Mouse (Mus musculus) skeletal muscle tissue, adult 2 months (tissue): ENCODE data around the gene Cdh4.

Source experiments
- DNase-seq: peaks from one replicate; pipeline ENCODE4 v3.0.0-alpha.2; 2012; ENCODE audit warnings: low read depth, low spot score

Cdh4 gene

DNA sequence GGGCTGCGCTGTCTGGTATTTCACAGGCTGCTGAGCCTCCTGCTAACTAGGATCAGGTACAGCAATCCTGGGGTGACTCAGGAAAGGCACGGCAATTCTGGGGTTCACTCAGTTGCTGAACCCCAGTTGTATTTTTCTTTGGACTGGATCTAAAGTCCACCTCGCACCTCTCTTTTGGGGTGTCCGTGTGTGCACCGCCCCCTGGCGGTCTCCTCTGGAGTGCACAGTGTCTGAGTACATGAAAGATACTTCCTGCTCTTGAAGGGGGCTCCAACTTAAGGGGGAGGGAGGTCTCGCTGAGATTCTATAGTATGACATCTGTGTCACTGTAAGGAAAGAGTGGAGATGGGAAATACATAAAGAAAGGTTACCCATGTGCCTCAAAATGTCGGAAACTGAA, 286.8 kb downstream of the Cdh4 start:
- DNase-seq, result no peak

DNA sequence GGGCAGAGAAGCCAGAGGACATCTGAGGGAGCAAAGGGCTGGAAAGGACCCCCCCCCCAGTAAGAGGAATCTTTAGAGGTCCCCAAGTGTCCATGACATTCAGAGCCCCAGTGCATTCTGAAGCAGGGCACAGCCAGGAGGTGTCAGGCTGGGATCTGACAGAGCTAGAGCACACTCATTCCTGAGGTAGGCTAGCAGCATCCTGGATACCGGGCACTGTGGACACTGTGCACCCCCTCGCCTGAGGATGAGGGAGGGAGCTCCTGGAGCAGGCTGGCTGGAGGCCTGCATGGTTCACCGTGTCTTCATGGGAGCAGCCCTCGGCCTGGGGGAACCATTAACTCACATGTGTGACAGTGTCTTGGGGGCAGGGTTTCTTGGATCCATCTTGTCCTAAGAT, 287.6 kb downstream of the Cdh4 start:
- no peak for DNase-seq

DNA sequence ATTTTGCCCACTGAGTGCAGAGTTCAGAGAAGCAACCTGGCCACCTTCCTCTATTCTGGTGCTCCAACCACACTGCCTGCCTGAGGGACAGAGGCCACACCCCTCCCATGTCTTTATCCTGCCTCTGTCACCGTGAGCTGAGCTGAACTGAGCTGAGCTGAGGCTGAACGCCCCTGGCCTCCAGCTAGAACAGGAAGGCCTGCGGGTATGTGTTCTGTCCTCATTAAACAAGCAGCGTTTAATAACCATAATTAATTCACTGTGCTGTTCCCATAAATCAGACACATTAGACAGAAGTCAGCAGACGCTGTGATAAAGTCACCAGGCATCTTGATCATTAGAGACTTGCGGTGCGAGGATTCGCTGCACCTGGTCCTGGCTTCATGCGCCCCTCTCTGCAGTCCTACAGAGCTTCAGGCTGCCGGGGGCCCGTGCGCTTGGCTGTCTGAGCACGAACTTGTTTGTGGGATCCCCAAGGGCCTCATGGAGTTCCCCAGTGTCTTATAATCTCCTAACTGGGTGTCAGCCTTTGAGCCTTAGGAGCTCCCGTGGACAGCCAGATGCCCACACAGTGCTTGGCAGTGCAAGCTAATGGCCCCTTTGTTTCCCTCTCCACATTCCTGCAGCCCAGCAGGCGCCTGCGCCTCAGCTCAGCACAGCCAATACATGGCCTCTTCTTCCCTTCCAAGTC, 291.1 kb downstream of the Cdh4 start:
- DNase-seq, result no peak

DNA sequence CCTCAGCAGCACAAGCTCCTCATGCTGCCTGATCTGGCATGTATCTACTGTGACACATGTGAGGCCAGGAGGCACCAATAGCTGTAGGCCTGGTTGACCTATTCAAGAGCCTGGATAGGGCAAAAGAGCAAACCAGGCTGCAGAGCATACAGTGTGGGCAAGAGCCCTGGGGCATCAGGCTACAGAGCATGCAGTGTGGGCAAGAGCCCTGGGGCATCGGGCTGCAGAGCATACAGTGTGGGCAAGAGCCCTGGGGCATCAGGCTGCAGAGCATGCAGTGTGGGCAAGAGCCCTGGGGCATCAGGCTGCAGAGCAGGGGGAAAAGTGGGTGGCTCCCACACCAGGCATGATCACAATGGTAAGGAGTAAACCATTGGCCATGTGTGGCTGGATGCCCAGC, 300.2 kb downstream of the Cdh4 start:
- no peak for DNase-seq

DNA sequence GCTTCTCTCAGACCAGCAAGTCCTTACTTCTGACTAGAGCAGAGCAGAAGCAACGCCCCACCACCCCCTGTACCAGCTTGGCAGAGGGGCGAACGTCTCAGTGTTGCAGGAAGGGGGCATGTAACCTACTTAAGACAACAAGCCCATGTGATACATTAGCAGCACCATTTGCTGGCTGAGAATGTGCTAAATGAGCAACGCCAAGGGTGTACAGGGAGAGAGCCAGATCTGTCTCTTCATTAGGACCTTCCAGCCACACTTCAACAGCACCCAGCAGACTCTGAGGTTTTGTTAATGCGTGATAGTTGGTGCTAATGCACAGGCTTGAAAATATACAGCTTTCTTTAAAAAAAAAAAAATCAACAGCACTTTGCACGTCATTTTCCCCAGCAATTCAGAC, 300.6 kb downstream of the Cdh4 start:
- DNase-seq, result no peak

- no peak for DNase-seq
These were observed 304.3 kb downstream of the Cdh4 start for GRCm38 (mm10) chr2:179746491-179746890.

DNA sequence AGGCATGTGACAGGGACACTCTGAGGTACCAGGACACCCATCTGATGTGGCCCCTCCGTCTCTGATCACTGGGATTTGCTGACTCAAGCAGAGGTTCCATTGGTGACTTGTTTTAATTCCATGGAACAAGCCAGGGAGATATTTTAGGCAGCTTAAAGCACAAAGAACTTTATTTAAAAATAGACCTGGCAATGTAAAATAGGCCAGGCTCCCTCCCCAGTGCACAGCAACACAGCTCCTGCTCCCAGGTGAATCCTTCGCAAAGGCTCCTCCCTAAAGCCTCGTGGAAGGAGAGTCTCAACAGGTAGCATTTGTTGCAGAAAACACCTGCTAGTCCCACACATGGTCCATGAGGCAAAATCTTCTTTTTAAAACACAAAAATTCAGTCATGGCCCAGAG, 307.2 kb downstream of the Cdh4 start:
- DNase-seq, result no peak

DNA sequence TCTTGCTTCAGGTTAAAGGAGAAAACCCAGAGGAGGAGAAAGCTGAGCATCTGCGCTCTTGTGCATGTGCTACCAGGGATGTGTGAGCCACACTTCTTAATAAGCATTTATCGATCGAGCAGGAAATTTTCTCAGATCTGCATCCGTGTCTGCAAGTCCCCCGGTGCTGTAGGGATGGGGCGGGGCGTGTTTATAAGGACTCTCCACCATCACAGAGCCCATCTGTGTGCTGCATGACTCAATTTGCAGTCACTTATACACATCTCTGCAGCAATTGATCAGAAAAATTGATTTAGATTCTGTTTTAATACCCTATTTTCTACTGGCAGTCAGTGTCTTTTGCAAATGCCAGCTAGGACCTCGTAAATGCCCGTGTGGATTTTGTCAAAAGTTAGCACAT, 311.6 kb downstream of the Cdh4 start:
- DNase-seq, result no peak

GRCm38 (mm10) chr2:179754776-179755175, 312.5 kb downstream of the Cdh4 start:
- DNase-seq, result no peak

- DNase-seq, result no peak
These were observed 319.6 kb downstream of the Cdh4 start for GRCm38 (mm10) chr2:179761718-179762441.

DNA sequence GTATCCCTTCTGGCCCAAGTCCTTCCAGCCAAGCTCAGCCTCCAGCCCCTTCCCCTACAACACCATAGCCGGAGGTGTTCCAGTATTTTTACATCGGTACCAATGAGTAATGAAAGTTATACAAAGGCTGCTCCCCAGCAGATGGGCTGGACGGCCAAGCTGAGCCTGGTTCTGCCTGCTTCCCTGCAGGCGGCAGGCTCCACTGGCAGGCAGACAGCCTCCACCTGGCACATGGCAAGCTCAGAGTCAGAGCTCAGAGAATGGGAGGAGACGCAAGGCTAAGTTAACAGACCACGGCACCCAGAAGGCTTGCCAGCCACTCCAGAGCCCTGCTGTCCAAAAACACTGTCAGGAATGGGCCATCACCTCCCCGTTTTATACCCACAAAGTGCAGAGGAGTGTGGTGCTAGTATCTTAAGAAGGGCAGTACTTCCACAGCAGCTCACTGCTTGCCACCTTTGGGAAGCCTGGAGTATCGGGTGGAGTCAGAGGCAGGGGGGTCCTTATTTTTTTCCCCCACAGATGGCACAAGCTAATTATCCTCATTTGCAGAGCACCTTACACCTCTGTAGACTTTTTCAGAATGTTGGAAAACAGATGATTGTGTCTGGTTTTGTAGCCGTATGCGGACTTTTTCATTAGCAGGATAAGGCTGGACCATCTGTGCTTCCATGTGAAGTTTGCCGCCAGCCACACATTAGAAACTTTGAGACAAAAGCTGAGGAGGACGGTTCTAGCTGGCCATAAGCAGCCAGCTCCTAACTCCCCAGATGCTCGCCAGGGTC, 320.5 kb downstream of the Cdh4 start:
- no peak for DNase-seq

- no peak for DNase-seq
These were observed 322.2 kb downstream of the Cdh4 start for GRCm38 (mm10) chr2:179764460-179764859.

GRCm38 (mm10) chr2:179766664-179767526, 324.7 kb downstream of the Cdh4 start:
- DNase-seq, result no peak

GRCm38 (mm10) chr2:179767527-179767849, 325.3 kb downstream of the Cdh4 start:
- DNase-seq, result no peak

GRCm38 (mm10) chr2:179769137-179769536, 326.9 kb downstream of the Cdh4 start:
- DNase-seq, result no peak

DNA sequence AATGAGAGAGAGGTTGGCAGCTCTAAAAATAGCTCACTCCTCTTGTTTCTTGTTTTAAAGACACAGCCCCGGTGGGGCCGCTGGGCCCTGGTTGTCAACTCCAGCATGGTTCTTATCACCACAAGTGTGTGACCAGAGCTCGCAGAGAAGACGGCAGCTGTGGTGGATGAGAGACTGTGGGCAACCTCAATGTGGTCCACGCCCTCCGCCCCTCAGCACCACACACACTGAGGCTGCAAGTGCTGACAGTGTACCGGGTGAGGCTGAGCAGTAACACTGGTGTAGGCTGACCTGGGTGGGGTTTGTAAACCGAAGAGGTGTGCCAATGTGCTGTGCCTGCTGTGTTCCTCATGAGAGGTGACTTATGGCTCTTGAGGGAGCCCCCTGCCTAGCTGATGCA, 327.7 kb downstream of the Cdh4 start:
- DNase-seq, result no peak

GRCm38 (mm10) chr2:179774440-179775110, 332.3 kb downstream of the Cdh4 start:
- no peak for DNase-seq

DNA sequence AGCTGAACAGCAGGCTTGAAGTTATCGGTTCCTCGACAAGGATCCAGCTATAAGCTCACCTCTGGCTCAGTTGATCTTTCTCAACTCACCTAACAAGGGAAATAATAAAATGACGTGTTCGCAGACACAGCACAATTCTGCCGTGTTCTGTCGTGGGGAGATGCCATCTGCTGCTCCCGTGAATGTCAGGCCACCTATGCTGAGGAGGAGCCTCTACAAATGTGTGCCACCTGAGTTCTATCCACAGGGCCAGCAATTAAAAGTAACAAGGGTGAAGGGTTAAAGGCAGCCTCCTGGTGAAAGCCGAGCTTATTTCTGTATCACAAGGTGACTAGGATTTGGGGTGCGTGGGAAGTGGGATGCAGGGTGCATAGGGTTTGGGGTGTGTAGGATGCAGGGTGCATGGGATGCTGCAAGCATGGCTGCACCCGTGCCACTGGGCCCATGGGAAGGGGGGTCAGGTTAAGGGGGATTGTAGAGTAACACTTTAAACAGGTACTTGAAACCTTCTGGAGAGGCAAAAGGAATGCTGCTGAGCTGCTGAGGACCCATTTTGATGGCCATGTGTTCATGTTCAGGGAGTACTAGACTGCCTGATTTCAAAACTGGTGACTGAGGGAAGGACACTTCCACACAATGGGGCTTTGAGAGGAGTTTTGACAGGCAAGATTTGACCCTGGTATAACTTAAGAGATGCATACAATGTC, 333.9 kb downstream of the Cdh4 start:
- no peak for DNase-seq

- DNase-seq, result peak; percentile 27
These were observed 337.0 kb downstream of the Cdh4 start for GRCm38 (mm10) chr2:179779266-179779665.

DNA sequence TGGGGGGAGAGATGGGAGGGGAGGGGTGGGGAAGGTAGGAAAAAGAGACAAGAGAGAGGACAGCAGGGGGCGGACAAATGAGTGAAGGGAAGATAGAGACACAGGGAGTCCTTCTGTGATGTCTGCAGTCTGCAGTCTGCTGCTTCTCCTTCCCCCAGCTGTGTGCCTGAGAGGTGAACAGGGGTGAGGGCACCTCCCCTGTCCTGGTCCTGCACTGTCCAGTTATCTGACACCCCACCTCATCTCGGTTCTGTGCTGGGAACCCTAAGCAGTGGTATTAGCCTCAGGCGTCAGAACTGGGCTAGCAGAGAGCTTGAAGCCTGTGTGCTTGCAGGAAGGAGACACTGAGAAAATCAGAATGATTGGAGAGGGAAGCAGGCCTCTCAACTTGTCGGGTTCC, 338.7 kb downstream of the Cdh4 start:
- DNase-seq, result peak; percentile 49

DNA sequence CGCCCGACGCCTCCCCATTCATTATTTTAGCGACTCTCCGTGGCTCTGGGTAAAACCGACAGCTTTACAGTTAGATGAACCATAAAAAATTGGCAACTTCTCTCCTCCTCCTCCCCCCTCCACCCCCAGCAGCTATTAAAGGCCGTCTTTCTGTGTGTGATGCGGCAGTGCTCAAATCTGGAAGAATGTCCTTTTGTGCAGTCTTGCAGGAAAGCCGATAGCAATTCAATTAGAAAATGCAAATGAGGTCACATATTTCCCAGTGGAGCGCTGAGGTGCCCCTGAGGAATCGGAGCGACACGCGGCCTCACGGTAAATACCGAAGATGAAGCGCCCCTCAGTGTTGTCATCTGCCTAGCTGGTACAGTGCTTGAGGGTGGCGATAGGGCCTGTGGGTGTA, 345.0 kb downstream of the Cdh4 start:
- no peak for DNase-seq
